Mouse (Mus musculus): ENCODE measurements at regions not wholly inside any gene's neighbourhood (a gene's known extent, or its start where the extent isn't known, plus 50 kb on each side); places are given as distances from the start of the nearest gene placed in this dataset.
"Not testable (repeated sequence)": the region's sequence is repeated elsewhere in the genome, so short reads cannot be mapped to it uniquely, and the experiment has no call there.

DNA sequence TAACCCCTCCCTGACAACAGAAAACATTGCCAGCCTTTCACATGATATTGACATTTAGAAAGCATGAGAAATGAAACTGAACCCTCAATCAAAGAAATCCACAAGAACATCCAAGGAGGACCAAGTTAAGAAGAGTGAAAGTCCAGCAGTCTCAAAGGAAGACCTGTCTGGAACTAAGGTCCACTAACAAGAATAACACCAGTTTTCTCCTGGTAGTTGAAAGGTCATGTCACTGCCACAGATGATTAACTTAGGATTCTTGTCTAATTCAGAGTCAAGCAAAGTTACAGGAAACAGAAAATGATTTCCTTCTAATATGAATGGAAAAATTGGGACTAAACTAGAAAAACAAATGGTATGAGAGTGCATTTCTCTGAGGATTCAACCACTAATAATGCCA is 790.7 kb downstream of the Cypt12 start:
- no peak for DNase-seq (ENCODE audit: low spot score in 2 of 2)

DNA sequence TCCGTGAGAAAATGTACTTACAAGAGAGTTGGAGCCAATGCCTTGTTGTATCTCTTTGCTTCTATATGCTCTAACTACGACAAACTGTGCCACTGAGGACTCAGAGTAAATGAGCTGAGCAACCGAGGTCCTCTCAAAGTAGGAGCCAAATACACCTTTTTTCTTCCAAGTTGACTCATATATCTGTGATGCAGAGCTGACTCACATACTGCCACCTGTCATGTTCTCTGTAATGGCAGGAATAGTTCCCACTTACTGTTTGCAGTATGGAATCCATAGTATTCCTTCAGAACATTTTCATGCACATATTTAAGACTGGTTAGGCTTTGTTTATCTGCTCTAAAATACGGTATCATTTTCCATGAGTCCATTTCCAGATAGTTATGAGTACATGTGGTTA is 792.1 kb downstream of the Cypt12 start:
- DNase-seq (ENCODE audit: low spot score in 2 of 2) = no peak

- DNase-seq (ENCODE audit: low spot score in 2 of 2) = no peak
These were observed 795.3 kb downstream of the Cypt12 start for GRCm38 (mm10) chr3:18743474-18743873.

DNA sequence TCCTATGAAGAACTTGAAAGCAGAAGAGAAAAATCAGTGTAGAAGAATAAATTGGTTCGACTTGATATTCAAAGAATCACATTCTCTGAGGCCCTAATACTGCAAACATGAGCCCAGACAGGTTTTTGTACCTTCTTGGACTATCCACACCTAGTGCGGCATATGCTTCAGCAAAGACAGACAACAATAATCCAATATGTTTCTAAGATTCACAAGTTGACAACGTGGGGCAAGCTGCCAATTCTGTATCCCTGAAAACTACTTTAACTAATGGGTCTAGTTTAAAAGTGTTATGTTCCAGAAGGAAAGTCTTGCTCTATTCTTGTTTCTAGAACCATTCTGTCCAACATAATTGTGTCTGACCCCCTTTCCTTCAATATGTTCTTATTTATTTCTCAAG is 796.0 kb downstream of the Cypt12 start:
- DNase-seq (ENCODE audit: low spot score in 2 of 2) = no peak

DNA sequence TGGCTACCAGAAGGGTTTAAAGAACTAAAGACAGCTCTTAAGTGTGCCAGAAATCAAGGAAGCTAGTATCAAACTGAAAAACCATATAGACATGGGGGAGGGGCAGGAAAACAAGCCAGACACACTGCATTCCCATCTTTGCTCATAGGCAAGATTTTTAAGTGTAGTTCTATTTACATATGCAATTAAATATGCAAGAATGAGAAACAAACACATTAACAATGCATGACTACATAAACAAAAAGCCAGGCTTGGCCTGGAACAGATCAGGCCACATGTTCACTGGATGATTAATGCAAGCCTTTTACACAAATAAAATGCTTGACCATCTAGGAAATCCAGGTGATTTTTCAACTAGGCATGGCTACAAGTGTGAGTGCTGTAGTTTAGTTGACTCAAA is 798.0 kb downstream of the Cypt12 start:
- no peak for DNase-seq (ENCODE audit: low spot score in 2 of 2)

- no peak for DNase-seq (ENCODE audit: low spot score in 2 of 2)
These were observed 798.7 kb downstream of the Cypt12 start for GRCm38 (mm10) chr3:18746898-18747297.

GRCm38 (mm10) chr3:18751660-18752259 is 803.5 kb downstream of the Cypt12 start:
- no peak for DNase-seq (ENCODE audit: low spot score in 2 of 2)

GRCm38 (mm10) chr3:18764301-18765078 is 816.3 kb downstream of the Cypt12 start:
- no peak for DNase-seq (ENCODE audit: low spot score in 2 of 2)

- DNase-seq (ENCODE audit: low spot score in 2 of 2) = no peak
These were observed 830.3 kb downstream of the Cypt12 start for GRCm38 (mm10) chr3:18778481-18778880.

DNA sequence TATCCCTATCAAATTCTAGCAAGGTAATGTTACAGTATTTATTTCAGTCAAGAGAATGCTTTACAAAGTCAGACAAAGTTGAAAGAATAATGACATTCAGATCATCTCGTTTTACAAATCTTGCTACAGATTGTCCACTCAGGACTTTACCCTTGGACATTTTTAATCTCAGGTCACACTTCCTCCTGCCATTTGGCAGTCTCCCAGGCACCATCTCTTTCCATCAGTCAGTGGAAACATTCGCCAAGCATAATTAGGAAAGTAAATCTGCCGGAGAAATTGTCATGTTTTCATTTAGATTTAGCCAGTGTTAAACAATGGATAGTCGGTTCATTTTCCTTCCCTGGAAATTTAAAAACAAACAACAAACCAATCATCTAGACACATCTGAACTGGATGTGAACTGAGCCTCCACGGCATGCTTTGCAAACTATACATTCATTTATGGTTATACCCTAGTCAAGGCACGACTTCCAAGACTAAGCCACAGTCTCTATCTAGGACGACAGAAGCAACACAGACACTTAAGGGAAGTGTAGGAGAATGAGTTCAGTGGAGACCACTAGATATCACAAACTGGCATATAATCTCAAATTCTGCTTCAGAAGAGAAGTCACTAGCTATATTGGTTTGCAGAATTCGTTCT is 839.4 kb downstream of the Cypt12 start:
- no peak for DNase-seq (ENCODE audit: low spot score in 2 of 2)

- no peak for DNase-seq (ENCODE audit: low spot score in 2 of 2)
These were observed 825.7 kb downstream of the 1700064H15Rik start for GRCm38 (mm10) chr3:18802794-18803193.

- DNase-seq (ENCODE audit: low spot score in 2 of 2) = not testable (repeated sequence)
These were observed 799.6 kb downstream of the 1700064H15Rik start for GRCm38 (mm10) chr3:18828788-18829320.

- no peak for DNase-seq (ENCODE audit: low spot score in 2 of 2)
These were observed 760.2 kb downstream of the 1700064H15Rik start for GRCm38 (mm10) chr3:18868117-18868739.

DNA sequence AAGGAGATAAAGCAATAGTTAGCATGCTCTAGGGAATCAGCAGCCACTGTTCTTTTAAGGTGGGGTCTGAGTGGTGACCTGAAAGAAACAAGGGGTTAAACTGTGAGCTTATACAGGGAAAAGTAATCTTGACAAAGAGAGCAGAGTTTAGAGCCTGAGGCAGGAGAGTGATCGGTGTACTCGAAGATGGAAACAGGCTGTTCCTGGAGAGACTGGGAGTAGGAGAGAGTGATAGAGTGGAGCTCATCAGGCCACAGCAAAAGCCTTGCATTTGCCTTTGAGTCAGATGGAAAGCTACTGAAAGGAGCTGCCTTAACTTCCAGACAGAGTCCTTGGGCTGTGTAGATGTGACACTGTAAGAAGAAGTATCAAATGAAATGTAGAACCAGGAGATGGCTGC is 759.7 kb downstream of the 1700064H15Rik start:
- DNase-seq (ENCODE audit: low spot score in 2 of 2) = no peak

DNA sequence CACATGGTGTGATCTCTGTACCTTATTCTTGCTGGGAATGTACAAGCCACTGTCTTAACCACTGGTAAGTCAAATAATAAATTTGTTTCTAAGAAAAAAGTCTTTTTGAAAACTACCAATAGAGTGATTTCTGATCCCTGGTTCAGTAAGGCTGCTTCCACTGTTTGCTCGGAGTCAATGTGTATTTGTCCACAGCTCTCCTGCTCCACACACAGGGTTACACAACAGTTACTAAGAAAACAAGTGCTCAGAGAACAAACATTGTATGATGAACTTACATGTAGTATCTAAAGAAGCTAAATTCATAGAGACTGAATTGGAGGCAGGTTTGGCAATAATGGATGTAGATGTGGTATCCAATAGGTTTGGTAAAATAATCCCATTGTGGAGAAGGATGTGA is 751.4 kb downstream of the 1700064H15Rik start:
- no peak for DNase-seq (ENCODE audit: low spot score in 2 of 2)

GRCm38 (mm10) chr3:18877572-18877971 is 750.9 kb downstream of the 1700064H15Rik start:
- DNase-seq (ENCODE audit: low spot score in 2 of 2) = no peak

- no peak for DNase-seq (ENCODE audit: low spot score in 2 of 2)
These were observed 747.3 kb downstream of the 1700064H15Rik start for GRCm38 (mm10) chr3:18881186-18881585.

- no peak for DNase-seq (ENCODE audit: low spot score in 2 of 2)
These were observed 735.7 kb downstream of the 1700064H15Rik start for GRCm38 (mm10) chr3:18892813-18893212.

GRCm38 (mm10) chr3:18905769-18906168 is 722.7 kb downstream of the 1700064H15Rik start:
- DNase-seq (ENCODE audit: low spot score in 2 of 2) = no peak

DNA sequence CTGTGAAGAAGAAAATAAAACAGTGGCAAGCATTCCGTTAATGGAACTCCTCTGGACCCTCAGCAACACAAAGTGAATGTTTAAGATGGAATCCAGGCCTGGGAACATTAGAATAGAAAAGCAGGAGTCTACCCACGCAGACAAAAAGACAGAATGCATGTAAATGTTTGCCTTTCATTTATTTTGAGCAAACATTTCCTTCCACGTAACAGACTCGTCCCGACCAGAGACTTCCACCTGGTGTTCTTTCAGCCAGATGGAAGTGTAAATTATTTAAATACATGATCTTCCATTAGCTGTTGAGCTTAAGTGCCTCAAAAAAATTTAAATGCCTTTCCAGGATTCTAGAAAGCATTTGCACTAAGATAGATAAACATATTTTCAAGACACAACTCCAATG is 722.3 kb downstream of the 1700064H15Rik start:
- no peak for DNase-seq (ENCODE audit: low spot score in 2 of 2)

DNA sequence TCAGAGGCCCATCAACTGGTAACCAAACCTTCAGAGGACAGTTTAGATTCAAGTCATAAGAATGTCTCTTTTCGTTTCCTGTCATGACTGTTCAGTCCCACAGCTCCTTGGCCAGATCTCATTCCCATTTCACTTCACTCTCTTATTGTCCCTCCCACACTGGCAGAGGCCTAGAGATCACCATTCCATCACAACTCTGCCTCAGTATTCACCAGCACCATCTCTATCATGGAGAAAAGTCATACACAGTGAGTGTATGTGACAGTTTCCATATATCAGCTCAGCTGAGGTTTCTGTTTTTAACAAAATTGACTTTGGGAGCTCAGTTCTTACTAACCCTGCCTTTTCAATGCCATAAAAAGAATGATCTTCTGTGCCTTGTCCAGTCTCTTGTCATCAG is 719.7 kb downstream of the 1700064H15Rik start:
- DNase-seq (ENCODE audit: low spot score in 2 of 2) = no peak

Data from adrenal gland, adult 18-20 months (tissue).